Mouse (Mus musculus) right cerebral cortex, postnatal 25 days (tissue): ENCODE results near the gene Slc37a3.

ENCODE experiments used
- DNase-seq: peaks from one replicate; pipeline ENCODE4 v3.0.0; 2022

Gene Slc37a3

GRCm38 (mm10) chr6:39317854-39318630 lies 59.4 kb downstream of the Slc37a3 start:
- peak; percentile 25 for DNase-seq

- DNase-seq, result no peak
Observed at GRCm38 (mm10) chr6:39316089-39316488, 61.4 kb downstream of the Slc37a3 start.

GRCm38 (mm10) chr6:39314461-39314860 lies 63.0 kb downstream of the Slc37a3 start:
- DNase-seq, result no peak

GRCm38 (mm10) chr6:39311786-39312185 lies 65.7 kb downstream of the Slc37a3 start:
- no peak for DNase-seq

GRCm38 (mm10) chr6:39304371-39304874 lies 73.1 kb downstream of the Slc37a3 start:
- no peak for DNase-seq

GRCm38 (mm10) chr6:39301484-39301883 lies 76.0 kb downstream of the Slc37a3 start:
- no peak for DNase-seq

GRCm38 (mm10) chr6:39297079-39297478 lies 80.4 kb downstream of the Slc37a3 start:
- DNase-seq, result no peak

- DNase-seq, result no peak
Observed at GRCm38 (mm10) chr6:39296474-39296873, 81.0 kb downstream of the Slc37a3 start.

- no peak for DNase-seq
Observed at GRCm38 (mm10) chr6:39295727-39296411, 81.6 kb downstream of the Slc37a3 start.

GRCm38 (mm10) chr6:39289721-39290120 lies 87.8 kb downstream of the Slc37a3 start:
- no peak for DNase-seq

GRCm38 (mm10) chr6:39287782-39288181 lies 89.7 kb downstream of the Slc37a3 start:
- no peak for DNase-seq

- DNase-seq, result no peak
Observed at GRCm38 (mm10) chr6:39286732-39287083, 90.8 kb downstream of the Slc37a3 start.

GRCm38 (mm10) chr6:39286053-39286731 lies 91.3 kb downstream of the Slc37a3 start:
- no peak for DNase-seq

GRCm38 (mm10) chr6:39284836-39285235 lies 92.6 kb downstream of the Slc37a3 start:
- DNase-seq, result no peak
